Mouse (Mus musculus) retina, adult 2 months (tissue): ENCODE data around the gene Prm2.
A peak's percentile ranks its signal among the peaks of the same experiment; 100 is the strongest.

Experiments used
- DNase-seq: peaks from one replicate; pipeline ENCODE4 v3.0.0-alpha.2; 2012; ENCODE audit warnings: low read depth, low spot score

Gene Prm2

DNA sequence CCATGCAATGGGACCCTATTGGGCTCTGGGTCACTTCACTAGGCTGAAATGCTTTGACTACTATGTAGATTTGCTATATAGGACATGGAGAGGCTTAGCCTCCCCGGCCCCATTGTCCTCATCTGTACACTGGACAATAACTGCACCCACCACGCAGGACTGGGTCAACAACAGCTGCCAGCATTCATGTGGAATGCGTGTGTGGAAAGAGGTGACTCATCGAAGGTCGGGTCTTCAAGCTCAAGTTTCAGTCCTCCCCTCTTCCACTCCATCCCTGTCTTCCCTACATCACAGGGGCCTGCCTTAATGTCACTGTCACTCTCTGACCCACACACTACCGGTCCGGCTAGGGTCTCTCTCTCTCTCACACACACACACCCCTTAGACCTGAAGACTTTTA is 19.6 kb downstream of the Prm2 start:
- DNase-seq = no peak

DNA sequence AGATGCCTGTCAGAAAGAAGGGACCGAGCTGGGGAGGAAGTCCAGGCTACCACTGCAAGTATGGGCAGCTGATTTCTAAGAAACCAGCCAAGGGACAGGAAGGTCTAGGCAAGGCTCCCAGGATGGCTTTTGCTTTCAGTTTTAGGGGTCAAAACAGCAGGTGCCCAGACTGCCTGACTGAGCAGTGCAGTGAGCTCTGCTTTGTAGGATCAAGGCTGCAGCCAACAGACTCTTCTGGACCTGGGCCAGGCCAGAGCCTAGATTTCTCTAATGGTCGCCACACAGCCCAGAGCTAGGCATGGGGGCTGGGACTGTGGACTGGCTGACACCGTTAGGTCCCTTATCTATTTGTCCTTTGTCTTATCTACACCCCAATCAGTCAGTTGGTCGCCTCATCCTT is 21.2 kb downstream of the Prm2 start:
- DNase-seq = no peak

DNA sequence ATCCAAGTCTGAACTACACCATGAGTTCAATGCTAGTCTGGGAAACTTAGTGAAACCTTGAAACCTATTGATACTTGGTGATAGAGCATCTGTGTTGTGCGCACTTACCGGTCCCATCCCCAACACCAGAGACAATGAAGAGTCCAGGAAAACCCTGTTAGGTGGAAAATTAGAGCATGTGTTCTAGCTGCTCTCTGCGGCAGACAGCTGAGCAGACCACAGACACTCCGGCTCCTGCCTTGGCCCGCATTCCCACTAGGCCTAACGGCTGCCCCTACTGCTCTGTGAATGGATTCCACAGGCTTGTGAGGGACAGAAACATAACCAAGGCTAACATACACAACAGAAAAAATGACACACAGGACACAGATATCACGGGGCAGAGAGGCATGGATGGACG is 22.4 kb downstream of the Prm2 start:
- no peak for DNase-seq

DNA sequence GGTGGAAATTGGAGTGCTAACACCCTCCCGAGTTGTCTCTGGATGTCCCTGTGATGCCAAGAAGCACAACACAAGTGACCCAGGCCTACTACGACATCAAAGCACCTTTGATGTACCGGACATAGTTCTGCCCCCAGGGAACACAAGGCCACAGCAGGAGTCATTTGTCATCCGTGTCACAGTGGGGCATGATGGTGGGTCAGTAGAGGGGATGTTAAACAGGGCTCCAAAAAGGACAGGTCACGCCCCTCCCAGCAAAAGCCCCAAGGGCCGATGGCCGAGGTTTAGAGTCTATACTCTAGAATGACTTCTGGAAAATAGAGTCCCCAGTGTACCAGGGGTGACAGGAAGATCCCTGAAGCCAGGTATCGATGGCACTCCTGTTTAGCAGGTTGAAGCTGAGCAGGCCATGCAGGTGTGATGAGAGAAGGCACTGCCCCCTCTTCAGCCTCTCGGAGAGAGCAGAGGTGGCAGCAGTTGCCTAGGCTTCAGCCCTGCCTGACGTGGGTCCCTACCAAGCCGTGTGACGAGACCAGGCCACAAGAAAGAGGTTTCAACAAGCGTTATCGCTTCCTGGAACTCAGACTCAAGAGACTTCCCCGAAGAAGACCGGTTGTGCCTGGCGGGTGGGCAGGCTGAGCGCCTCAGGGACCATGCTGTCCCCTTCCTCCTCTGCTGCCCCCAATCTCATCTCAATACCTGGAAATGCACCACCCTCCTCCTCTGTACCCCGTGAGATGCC is 24.0 kb downstream of the Prm2 start:
- no peak for DNase-seq

DNA sequence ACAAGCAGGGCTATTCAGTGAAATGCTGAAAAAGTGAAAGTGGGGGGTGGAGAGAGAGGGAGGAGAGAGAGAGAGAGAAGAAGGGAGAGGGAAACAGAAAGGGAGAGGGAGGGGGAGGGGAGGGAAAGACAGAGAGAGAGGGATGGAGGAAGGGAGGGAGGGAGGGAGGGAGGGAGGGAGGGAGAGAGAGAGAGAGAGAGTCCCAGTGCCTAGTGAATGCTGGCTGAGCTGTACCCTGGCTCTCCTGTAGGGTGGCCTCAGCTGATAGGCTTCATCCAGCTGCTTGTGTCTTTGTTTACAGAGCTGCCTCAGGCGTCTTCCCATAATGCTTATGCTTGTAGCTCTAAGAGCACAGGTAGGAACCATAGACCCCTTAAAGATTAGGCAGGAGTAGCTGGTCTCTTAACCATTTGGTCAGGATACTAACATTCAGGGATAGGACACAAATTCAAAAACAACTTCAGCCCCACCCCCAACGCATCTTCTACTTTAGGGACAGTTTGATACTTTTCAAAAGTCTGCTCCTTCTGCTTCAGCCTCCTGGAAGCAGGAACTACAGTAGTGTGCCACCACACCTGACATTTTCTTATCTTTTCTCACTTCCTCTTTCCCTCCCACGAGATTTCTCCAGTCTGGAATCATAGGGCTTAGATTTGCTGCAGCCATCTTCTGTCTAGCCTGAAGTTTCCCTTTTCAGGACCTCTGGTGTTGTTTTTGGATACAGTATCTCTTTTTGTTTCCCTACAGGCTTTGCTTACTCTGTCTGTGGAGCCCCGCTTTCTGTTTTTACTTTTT is 25.2 kb downstream of the Prm2 start:
- DNase-seq = no peak

DNA sequence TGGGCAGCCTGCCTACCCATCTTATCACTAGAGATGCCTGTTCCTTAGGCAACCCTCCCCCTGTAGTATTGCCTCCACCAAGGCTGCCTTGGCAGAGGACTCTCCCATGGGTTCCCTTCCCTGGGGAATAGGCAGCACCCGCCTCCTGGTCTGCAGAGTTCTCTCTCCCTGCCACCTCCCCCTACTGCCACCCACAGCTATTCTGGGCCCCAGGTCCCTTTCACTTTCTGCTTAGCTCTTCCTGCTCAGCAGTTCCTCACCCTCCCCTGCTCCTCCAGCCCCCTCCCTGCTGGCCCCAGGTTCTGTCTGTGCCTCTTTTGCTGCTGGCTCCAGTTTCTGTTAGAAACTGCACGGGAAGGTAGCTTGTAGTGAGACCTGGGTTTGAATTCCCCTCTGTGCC is 26.3 kb downstream of the Prm2 start:
- no peak for DNase-seq

DNA sequence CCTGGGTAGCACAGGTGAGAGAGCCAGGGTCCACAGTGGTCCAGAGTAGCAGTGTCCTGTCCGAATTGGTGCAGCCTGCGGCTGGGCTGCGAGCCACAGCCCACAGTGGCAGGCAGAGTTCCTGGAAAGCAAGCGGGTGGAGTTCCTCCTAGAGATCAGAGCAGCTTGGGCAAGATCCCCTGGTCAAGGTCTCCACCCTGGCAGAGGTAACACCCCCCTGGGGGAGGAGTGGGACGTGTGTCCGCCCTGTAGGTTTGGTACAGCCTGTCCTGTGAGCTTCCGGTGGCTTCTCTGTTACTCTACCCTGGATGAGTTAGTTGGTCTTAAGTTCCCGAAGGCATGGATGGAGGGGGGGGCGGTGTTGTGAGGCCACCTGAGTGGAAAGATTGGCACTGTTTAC is 27.1 kb downstream of the Prm2 start:
- no peak for DNase-seq

DNA sequence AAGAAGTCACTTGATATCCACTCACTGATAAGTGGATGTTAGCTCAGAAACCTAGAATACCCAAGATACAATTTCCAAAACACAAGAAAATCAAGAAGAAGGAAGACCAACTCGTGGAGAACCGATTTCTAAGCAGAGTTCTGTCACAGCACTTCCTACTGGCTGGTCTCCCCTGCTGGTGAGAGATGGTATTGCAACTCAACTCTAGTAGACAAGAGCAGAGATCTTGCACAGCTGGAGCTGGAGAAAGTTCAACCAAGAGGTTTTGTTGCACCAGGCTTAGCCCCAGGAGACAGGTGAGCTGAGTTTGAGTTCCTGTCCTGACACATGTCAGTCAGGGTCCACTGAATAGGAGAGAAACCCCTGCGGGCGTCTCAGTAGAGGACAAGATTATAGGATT is 28.8 kb downstream of the Prm2 start:
- peak; percentile 44 for DNase-seq

DNA sequence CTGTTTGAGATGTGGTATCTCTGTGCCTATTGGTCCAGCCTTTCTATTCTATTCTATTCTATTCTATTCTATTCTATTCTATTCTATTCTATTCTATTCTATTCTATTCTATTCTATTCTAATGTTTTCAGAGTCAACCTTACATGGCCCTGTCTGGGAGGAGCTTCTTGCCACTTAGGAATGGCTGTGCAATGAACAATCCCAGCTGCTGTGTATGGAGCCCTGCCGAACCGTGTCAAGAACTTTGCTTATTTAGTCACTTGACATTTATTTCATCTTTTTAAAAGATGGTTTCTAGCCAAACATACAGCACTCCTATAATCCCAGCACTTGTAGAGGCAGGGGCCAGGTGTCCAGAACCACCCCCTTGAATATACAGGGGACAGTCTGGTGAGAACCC is 31.6 kb downstream of the Prm2 start:
- DNase-seq = no peak

DNA sequence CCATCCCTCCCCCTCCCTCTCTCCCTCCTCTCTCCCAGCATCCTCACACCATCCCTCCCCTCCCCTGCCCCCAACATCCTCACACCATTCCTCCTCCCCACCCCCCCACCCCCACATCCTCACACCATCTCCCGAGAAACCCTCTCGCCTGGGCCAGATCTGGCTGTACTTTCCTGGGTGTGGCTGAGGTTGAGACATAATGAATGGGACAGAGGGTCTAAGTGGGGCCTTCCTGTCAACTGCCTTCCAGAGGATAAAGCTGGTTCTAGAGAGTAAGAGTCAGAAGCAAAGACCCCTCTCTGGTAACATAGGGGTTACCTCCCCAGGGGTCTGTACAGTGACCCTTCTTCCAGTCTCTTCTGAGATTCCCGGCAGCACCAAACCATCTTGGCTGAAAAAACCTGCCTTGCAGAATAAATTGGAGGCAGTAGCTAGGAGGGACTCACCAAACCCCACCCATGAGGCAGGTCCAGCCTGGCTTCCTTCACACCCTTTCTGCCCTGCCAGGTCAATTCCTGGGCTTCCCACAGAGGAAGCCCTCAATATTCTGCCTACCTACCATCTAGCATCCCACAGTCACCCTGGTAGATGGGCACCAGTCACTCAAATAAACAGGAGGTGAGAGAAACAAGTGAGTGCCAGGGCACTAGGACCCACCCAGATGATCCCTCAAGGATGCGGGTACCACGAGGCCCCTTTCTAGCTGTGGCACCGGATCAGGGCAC is 32.2 kb downstream of the Prm2 start:
- DNase-seq = no peak

DNA sequence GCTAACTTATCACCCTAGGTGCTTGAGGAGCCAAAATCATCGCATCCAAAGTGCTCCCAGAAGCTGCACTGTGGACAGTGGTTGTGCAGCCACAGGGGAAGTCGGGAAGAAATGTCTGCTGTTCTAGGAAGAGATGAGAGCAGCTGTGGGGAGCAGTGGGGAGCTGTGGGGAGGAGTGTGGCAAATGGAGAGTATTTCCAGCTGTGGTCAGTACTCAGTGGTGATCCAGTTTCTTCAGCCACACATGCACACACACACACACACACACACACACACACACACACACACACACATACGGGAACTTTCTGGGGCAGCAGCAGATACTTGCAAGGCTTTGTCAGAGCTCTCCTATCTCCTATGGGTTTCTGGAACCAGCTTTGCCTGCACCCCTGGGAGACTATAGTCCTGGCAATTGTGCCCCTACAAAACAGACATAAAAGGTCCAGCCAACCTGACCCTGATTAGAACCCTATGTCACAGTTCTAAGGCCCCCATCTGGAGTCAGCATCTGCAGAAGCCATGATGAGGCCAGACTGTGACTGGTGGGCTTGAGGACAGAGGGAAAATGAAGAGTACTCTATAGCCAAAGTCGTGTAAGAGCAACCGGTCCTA is 33.3 kb downstream of the Prm2 start:
- DNase-seq = no peak

DNA sequence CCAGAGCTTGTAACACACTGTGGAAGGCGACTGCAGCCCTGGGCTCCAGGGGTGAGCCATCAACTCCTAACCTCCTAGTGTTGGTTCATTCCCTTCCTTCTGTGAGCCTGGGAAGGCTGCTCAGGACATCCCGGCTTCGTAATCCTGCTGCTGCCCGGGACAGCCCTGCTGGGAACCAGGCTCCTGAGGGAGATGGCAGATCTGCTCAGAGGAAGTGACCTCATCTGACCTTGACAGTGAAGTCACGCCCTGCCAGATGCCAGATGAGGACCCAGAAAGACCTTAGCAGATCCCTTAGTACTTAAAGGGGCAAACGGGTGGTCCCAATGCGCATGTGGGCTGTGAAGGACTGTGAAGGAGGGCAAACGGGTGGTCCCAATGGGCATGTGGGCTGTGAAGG is 34.8 kb downstream of the Prm2 start:
- no peak for DNase-seq

DNA sequence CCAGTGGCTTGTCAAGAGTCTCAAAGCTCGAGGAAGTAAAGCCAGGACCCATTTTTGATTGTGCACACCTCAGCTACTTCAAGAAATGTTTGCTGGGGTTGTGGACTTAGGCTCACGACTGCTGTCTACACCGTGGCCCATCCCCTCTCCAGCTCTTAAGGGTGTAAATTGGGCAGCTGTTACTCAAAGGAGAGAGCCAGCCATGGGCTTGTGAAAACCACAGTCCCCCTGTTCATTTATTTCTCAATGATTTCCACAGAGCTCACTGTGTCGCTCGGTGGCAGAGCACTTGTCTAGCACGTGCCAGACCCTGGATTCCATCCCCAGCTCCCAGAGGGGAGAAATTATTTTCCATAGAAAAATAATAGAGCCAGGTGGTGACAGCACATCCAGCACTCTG is 39.8 kb downstream of the Prm2 start:
- DNase-seq = no peak

DNA sequence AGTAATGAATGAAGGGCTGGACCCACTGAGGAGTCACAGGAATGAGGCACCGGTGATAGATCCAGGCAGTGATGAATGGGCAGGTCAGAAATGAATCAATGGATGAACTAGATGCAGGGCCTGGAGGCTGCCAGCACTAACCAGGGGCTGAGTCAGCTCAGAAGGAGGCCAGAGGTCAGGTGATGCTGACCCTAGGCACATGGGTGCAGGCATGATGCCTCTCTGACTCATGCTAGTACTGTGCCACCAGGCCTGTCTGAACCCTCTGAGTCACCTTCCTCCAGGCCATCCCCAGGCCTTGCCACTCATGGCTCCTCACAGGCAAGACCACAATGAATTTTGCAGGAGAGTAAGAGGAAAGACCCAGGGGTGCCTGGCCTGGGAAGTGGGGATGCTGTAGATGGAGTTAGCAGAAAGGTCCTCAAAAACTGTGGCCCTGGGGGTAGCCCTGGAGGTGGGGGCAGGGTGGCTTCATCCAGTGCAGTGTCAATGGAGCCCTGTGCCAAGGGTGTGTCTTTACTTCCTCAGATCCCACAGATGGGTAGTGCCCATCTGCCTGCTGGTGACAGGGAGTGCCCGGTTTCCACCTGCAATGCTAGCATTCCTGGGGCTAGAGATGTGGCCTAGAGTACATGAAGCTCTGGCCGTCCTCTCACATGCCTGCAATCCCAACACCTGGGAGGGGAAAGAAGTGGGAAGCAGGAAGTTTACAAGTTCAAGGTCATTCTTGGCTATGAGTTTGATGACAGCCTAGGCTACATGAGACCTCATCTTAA is 41.2 kb downstream of the Prm2 start:
- peak; percentile 2 for DNase-seq

DNA sequence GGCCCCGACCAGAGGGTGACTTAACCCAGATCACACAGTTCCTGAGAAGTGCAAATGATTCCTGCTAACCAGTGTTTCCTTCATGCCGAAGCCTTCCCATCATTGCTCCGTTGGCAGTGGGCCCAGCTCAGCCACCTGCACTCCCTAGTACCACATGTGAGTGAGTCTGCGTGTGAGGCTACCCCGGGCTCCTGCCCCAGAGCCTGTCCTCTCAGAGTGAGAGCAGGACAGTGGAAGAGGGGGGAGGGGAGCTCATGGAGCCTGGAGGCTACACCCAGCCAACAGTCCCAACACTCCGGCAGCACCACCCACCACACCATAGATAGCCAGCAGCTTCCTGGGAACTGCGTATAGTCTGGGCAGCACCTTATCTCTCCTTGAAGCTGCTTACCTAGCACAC is 46.1 kb downstream of the Prm2 start:
- no peak for DNase-seq

DNA sequence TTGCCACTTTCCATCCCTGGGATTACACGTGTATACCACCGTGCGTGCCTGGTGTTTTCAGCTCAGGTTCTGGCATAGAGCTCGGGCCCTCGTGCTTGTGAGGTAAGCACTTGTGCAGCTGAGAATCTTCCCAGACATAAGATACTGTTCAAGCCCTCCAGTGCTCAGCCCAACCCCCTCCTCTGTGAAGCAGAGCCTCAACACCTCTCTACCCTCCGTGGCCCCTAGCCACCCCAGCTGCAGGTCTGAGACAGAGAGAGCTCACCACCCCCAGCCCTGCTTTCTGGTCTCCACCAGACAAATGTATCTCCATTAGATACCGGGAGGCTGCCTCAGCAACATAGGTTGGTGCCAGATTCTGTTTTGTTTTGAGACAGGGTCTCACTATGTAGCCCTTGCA is 46.7 kb downstream of the Prm2 start:
- no peak for DNase-seq
